Mouse (Mus musculus) hindbrain, embryonic 11.5 days (tissue): ENCODE measurements at regions not wholly inside any gene's neighbourhood (a gene's known extent, or its start where the extent isn't known, plus 50 kb on each side); places are given as distances from the start of the nearest gene placed in this dataset.
A peak's percentile ranks its signal among the peaks of the same experiment; 100 is the strongest.

Source experiments
- ATAC-seq: fragments of 200-750 bp; cut with Nextera tagmentation; 2 replicates; pipeline ENCODE4 v1.8.0; 2017; ENCODE audit warnings: mild to moderate bottlenecking, moderate TSS enrichment, moderate library complexity; ENCODE audit not compliant: low FRiP score
- DNase-seq: peaks from one replicate; pipeline ENCODE4 v3.0.0-alpha.2; 2015; ENCODE audit warnings: low spot score
- H3K27ac ChIP-seq: fragments of 300-500 bp; sonication (generic); 2 replicates; pipeline ENCODE4 v1.5.1; 2014; ENCODE audit warnings: mild to moderate bottlenecking, low read depth, low read length
- H3K27me3 ChIP-seq: fragments of 300-500 bp; sonication (generic); 2 replicates; pipeline ENCODE4 v1.6.1; 2014; ENCODE audit warnings: mild to moderate bottlenecking, low read length, moderate library complexity, mixed read lengths; ENCODE audit not compliant: control insufficient read depth, insufficient read depth
- H3K36me3 ChIP-seq: fragments of 300-500 bp; sonication (generic); 2 replicates; pipeline ENCODE4 v1.6.1; 2014; ENCODE audit warnings: mild to moderate bottlenecking, low read length, moderate library complexity, mixed read lengths; ENCODE audit not compliant: control insufficient read depth, insufficient read depth
- H3K4me1 ChIP-seq: fragments of 300-500 bp; sonication (generic); replicated peaks from 2 replicates; pipeline ENCODE4 v1.6.1; 2014; ENCODE audit warnings: low read length, mixed read lengths; ENCODE audit not compliant: control insufficient read depth, insufficient read depth
- H3K4me2 ChIP-seq: fragments of 300-500 bp; sonication (generic); replicated peaks from 2 replicates; pipeline ENCODE4 v1.6.1; 2014; ENCODE audit warnings: mild to moderate bottlenecking, low read depth, low read length
- H3K4me3 ChIP-seq: fragments of 300-500 bp; sonication (generic); 2 replicates; pipeline ENCODE4 v1.5.1; 2014; ENCODE audit warnings: low read depth, low read length
- H3K9ac ChIP-seq: fragments of 300-500 bp; sonication (generic); 2 replicates; pipeline ENCODE4 v1.6.1; 2014; ENCODE audit warnings: low read depth, low read length
- H3K9me3 ChIP-seq: fragments of 300-500 bp; sonication (generic); 2 replicates; pipeline ENCODE4 v1.6.1; 2016; ENCODE audit warnings: low read length; ENCODE audit not compliant: control insufficient read depth
- WGBS: fragments of 180-500 bp; shearing (Covaris S2); extraction: QIAGEN DNeasy Blood & Tissue Kit; methylation state at CpG from one replicate; pipeline ENCODE4 v1.1.7; 2014; 5-methylcytosine and 5-hydroxymethylcytosine counted together

GRCm38 (mm10) chr14:71692752-71693437, 798.7 kb downstream of the Gm9195 start:
- Histone ChIP-seq H3K9ac (no peak overlapping the region), H3K36me3 (no peaks in the 10 kb centered on the region), H3K27me3 (no peaks in the 10 kb centered on the region), H3K4me2 (no peak overlapping the region), H3K4me3 (no peak overlapping the region), H3K9me3 (no peaks in the 10 kb centered on the region), H3K4me1 (no peaks in the 10 kb centered on the region), H3K27ac (no peak overlapping the region)
- WGBS, result 70% methylated on average over 3 of the region's 3 CpGs
- DNase-seq (peak; percentile 1), ATAC-seq (no peak)

- ATAC-seq (no peak), DNase-seq (no peak)
- Histone ChIP-seq H3K9ac (no peak overlapping the region), H3K4me1 (no peaks in the 10 kb centered on the region), H3K4me3 (no peak overlapping the region), H3K27me3 (no peaks in the 10 kb centered on the region), H3K27ac (no peak overlapping the region), H3K9me3 (no peaks in the 10 kb centered on the region), H3K4me2 (no peak overlapping the region), H3K36me3 (no peaks in the 10 kb centered on the region)
- WGBS, result 92% methylated on average over 4 of the region's 4 CpGs
Observed at GRCm38 (mm10) chr14:71674564-71674963, 817.1 kb downstream of the Gm9195 start.

DNA sequence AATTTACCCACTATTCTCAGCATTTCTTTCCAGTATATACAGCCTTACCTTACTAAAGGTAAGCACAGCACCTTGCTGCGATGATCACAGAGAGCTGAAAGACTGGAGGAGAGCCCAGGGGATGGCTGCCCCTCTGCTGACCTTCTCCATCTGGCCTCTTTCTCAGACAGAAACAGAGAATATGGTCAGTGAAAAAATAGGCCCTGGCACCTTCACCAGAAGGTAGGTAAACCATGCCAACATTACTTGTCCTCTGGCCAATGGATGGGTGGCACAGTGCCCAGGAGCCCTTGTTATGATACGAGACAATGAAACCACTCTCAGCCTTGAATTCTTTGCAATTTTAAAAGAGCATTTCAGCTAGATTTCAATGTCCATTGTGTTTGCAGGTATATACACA, 817.8 kb downstream of the Gm9195 start:
- DNase-seq (no peak), ATAC-seq (no peak)
- Histone ChIP-seq H3K9me3 (no peaks in the 10 kb centered on the region), H3K4me2 (no peak overlapping the region), H3K4me1 (no peaks in the 10 kb centered on the region), H3K27me3 (no peaks in the 10 kb centered on the region), H3K4me3 (no peak overlapping the region), H3K36me3 (no peaks in the 10 kb centered on the region), H3K9ac (no peak overlapping the region), H3K27ac (no peak overlapping the region)
- WGBS, result 87% methylated on average over 2 of the region's 2 CpGs

- Histone ChIP-seq H3K9me3 (no peaks in the 10 kb centered on the region), H3K4me3 (no peak overlapping the region), H3K36me3 (no peaks in the 10 kb centered on the region), H3K4me1 (no peaks in the 10 kb centered on the region), H3K9ac (no peak overlapping the region), H3K27me3 (no peaks in the 10 kb centered on the region), H3K27ac (no peak overlapping the region), H3K4me2 (no peak overlapping the region)
- no peak for ATAC-seq
- no peak for DNase-seq
- 78% methylated on average over 1 of the region's 1 CpGs for WGBS
Observed at GRCm38 (mm10) chr14:71672481-71672880, 819.2 kb downstream of the Gm9195 start.

DNA sequence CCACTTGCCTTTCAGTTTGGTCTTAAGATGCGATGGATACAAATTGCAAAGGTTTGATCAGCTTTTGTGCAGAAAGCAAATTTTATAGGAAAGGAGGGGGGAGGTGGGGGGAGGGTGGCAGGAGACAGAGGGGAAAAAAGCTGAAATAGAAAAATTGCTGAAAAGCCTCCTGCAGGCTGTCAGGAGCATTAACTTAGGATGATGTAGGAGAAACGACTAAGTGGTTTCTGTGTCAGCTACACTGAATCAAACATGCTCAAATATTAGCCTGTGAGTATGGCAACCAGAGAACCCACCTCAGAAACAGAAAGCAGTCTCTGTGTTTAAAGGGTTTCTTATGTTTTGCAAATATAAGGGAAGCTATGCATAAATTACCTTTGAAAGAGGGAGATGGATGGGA, 819.6 kb downstream of the Gm9195 start:
- no peak for ATAC-seq
- DNase-seq, result no peak
- Histone ChIP-seq H3K4me2 (no peak overlapping the region), H3K9me3 (no peaks in the 10 kb centered on the region), H3K27me3 (no peaks in the 10 kb centered on the region), H3K9ac (no peak overlapping the region), H3K4me1 (no peaks in the 10 kb centered on the region), H3K4me3 (no peak overlapping the region), H3K27ac (no peak overlapping the region), H3K36me3 (no peaks in the 10 kb centered on the region)
- 74% methylated on average over 2 of the region's 2 CpGs for WGBS

GRCm38 (mm10) chr14:71670435-71670834, 821.2 kb downstream of the Gm9195 start:
- WGBS, result 17% methylated on average over 1 of the region's 1 CpGs
- Histone ChIP-seq H3K27me3 (no peaks in the 10 kb centered on the region), H3K9me3 (no peaks in the 10 kb centered on the region), H3K4me1 (no peaks in the 10 kb centered on the region), H3K9ac (no peak overlapping the region), H3K36me3 (no peaks in the 10 kb centered on the region), H3K4me3 (no peak overlapping the region), H3K27ac (no peak overlapping the region), H3K4me2 (no peak overlapping the region)
- peak; percentile 74 for DNase-seq
- peak; percentile 82 for ATAC-seq

- no peaks in the 10 kb centered on the region for H3K4me1 ChIP-seq
- H3K27ac ChIP-seq, result no peak overlapping the region
- no peaks in the 10 kb centered on the region for H3K9me3 ChIP-seq
- no peak overlapping the region for H3K4me2 ChIP-seq
- WGBS, result 95% methylated on average over 1 of the region's 1 CpGs
- ATAC-seq (no peak), DNase-seq (no peak)
- no peaks in the 10 kb centered on the region for H3K36me3 ChIP-seq
- H3K27me3 ChIP-seq, result no peaks in the 10 kb centered on the region
- H3K9ac ChIP-seq, result no peak overlapping the region
- H3K4me3 ChIP-seq, result no peak overlapping the region
Observed at GRCm38 (mm10) chr14:71666656-71667055, 825.0 kb downstream of the Gm9195 start.

GRCm38 (mm10) chr14:71660166-71660565, 831.5 kb downstream of the Gm9195 start:
- no peak for DNase-seq
- ATAC-seq, result no peak
- WGBS, result 54% methylated on average over 2 of the region's 2 CpGs
- Histone ChIP-seq H3K9ac (no peak overlapping the region), H3K4me1 (no peaks in the 10 kb centered on the region), H3K27me3 (no peaks in the 10 kb centered on the region), H3K9me3 (no peaks in the 10 kb centered on the region), H3K4me3 (no peak overlapping the region), H3K4me2 (no peak overlapping the region), H3K27ac (no peak overlapping the region), H3K36me3 (no peaks in the 10 kb centered on the region)

- H3K9ac ChIP-seq, result no peak overlapping the region
- H3K36me3 ChIP-seq, result no peaks in the 10 kb centered on the region
- no peak overlapping the region for H3K27ac ChIP-seq
- DNase-seq (no peak), ATAC-seq (no peak)
- no peaks in the 10 kb centered on the region for H3K27me3 ChIP-seq
- no peak overlapping the region for H3K4me2 ChIP-seq
- no peaks in the 10 kb centered on the region for H3K4me1 ChIP-seq
- no peak overlapping the region for H3K4me3 ChIP-seq
- H3K9me3 ChIP-seq, result no peaks in the 10 kb centered on the region
- WGBS, result 84% methylated on average over 3 of the region's 3 CpGs
Observed at GRCm38 (mm10) chr14:71654785-71655627, 836.6 kb downstream of the Gm9195 start.
